Mouse (Mus musculus) urinary bladder, postnatal 14 days (tissue): ENCODE measurements around the gene Cfap100.

Source experiments
- DNase-seq: peaks from one replicate; pipeline ENCODE4 v3.0.0; 2021; ENCODE audit warnings: low spot score

The Cfap100 gene

DNA sequence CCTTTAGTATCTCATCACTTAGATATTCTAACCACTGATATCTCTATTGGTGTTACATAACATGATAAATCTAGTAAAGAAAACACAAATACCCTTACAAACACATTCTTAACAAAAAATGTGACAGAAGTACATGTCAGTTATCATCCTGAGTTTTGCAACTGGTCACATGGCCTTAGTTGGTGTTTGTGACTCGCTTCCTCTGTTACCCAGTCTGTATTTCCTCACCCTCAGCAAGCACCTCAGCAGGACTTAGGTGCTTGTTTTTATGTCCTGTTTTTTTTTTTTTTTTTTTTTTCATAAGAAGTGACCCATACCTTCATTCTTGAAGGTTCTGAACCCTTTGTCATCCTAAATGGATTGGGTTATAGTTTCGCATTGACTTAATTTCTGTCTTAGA lies 50.9 kb downstream of the Cfap100 start:
- DNase-seq, result no peak

DNA sequence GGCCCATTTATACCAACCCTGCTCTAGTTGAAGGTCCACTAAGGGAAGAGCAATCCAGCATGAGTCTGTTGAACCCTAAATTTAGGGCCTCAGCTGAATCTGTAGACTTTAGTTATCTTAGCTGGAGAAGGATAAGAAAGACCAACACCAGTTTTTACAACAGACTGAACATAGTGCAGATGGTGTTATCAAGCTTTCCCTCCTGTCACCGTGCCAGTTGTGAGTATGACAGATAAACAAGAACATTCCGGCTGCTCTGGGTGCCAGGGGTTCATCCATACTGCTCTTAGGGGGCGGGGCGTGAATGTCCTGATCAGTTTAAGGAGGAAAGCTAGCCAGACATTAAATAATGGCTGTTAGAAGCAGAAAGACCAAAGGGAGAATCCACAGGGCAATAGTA lies 54.0 kb downstream of the Cfap100 start:
- DNase-seq, result no peak

- DNase-seq, result peak; percentile 25
Measured at GRCm38 (mm10) chr6:90369725-90370553, 58.7 kb downstream of the Cfap100 start.

DNA sequence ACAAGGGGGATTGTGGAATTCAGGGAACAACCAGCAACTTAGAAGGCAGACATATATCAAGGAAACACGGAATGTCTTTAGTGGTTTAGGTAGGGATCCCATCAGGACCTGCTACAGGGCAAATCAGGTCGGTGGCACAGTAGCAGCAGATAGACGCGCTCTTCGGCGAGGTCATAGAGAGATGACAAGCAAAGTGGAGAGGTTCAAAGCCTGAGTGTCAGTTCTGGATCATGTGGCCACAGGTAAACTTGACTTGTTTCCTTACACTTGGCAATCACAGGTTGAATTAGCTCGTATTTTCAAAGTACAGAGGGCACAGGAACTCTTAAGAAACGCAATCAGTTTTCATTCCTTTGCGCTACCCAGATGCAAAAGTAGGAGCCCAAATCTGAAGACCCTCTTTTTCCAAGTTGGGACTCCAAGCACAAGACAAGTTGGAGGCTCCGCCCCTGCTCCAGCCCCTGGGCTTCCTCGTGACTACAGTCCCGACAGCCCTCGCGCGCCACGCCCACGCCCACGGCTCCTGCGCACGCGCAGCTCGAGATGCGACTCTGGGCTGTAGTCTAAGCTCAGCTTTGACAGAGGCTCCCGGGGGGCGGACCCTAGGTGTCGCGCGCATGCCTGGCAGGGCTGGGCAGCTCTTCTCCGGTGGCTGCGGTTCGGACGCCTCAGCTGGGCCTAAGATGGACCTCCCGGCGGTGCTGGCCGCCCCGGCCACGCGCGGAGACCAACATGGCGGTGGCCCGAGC lies 59.4 kb downstream of the Cfap100 start, which contains the start of gene Zxdc:
Gene Zxdc, plus strand, starts transcription at position 517 of the 749 bp plus-strand sequence.
- DNase-seq, result peak; percentile 100

GRCm38 (mm10) chr6:90363301-90363700 lies 65.3 kb downstream of the Cfap100 start:
- no peak for DNase-seq

- no peak for DNase-seq
Measured at GRCm38 (mm10) chr6:90360922-90361614, 67.5 kb downstream of the Cfap100 start.

- DNase-seq, result peak; percentile 53
Measured at GRCm38 (mm10) chr6:90360024-90360781, 68.4 kb downstream of the Cfap100 start.

DNA sequence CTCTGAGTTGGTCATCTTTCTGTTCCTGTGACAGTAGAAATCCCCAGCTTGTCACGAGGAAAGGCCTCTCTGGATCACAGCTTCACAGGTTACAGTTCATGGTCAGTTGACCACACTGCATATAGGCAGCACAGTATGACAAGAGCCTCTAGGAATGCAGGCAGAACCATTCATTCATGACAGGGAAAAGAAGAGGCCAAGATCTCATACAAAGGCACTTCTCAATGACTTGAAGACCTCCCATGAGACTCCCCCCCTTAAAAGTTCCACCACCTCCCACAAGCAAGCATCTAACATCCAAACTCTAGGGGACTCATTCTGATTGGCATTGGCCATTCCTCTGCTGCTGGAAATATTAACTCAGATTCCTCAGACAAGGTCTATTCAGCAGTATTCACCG lies 69.2 kb downstream of the Cfap100 start:
- DNase-seq, result no peak

- no peak for DNase-seq
Measured at GRCm38 (mm10) chr6:90358142-90358541, 70.5 kb downstream of the Cfap100 start.
